Mouse (Mus musculus): ENCODE results near the gene Shox2. TPM values are rescaled to one million over a fixed set of nuclear protein-coding genes. Genes with fewer than 3 reads are reported as not detected.

Gene Shox2
- polyA plus RNA-seq (2015; fragmentation: Nextera tagmentation; extraction: Ambion mirVana): 90.2 and 104 TPM in 2 replicates

- H3K4me2 ChIP-seq (replicated peaks): peak within 1 kb of the TSS; percentile 63
- H3K27me3 ChIP-seq: peaks cover 54% of the 10 kb centered on the region
- H3K27ac ChIP-seq: peak within 1 kb of the TSS; percentile 91
- WGBS: 2% methylated on average over 14 of the region's 15 CpGs
- peak within 1 kb of the TSS; percentile 84 for H3K9ac ChIP-seq (replicated peaks)
- peak within 1 kb of the TSS; percentile 61 for H3K4me3 ChIP-seq (replicated peaks)
- peak; percentile 11; the same call in 1 of the 2 replicates for ATAC-seq
- H3K4me1 ChIP-seq (replicated peaks): peaks cover 35% of the 10 kb centered on the region
- no peaks in the 10 kb centered on the region for H3K9me3 ChIP-seq
- no peaks in the 10 kb centered on the region for H3K36me3 ChIP-seq
These were observed at the start of gene Shox2 for GRCm38 (mm10) chr3:66981706-66982105. TSS of gene Shox2 (minus strand) at chr3:66981771.

- Histone ChIP-seq H3K4me1 (replicated peaks) (no peaks in the 10 kb centered on the region), H3K9me3 (no peaks in the 10 kb centered on the region), H3K27ac (no peak overlapping the region), H3K9ac (replicated peaks) (no peak overlapping the region), H3K36me3 (peaks cover 24% of the 10 kb centered on the region), H3K4me2 (replicated peaks) (no peak overlapping the region), H3K4me3 (replicated peaks) (no peak overlapping the region), H3K27me3 (no peaks in the 10 kb centered on the region)
- ATAC-seq: no peak
- WGBS: 91% methylated on average over 1 of the region's 1 CpGs
These were observed 15.2 kb upstream of the Shox2 start for GRCm38 (mm10) chr3:66996820-66997219.

GRCm38 (mm10) chr3:66986287-66986560, 4.7 kb upstream of the Shox2 start:
- H3K9me3 ChIP-seq: no peaks in the 10 kb centered on the region
- no peak for ATAC-seq
- no peak overlapping the region for H3K27ac ChIP-seq
- peaks cover 18% of the 10 kb centered on the region for H3K27me3 ChIP-seq
- peak overlapping the region; percentile 78 for H3K9ac ChIP-seq (replicated peaks)
- H3K4me3 ChIP-seq (replicated peaks): peak overlapping the region; percentile 71
- H3K4me2 ChIP-seq (replicated peaks): peak overlapping the region; percentile 78
- no peaks in the 10 kb centered on the region for H3K36me3 ChIP-seq
- 9% methylated on average over 1 of the region's 1 CpGs for WGBS
- peaks cover 20% of the 10 kb centered on the region for H3K4me1 ChIP-seq (replicated peaks)

GRCm38 (mm10) chr3:66985539-66986286, 4.1 kb upstream of the Shox2 start:
- H3K9ac ChIP-seq (replicated peaks): peak overlapping the region; percentile 78
- peak overlapping the region; percentile 78 for H3K4me2 ChIP-seq (replicated peaks)
- H3K4me1 ChIP-seq (replicated peaks): peaks cover 25% of the 10 kb centered on the region
- peak overlapping the region; percentile 71 for H3K27ac ChIP-seq
- 0% methylated on average over 57 of the region's 60 CpGs for WGBS
- no peaks in the 10 kb centered on the region for H3K36me3 ChIP-seq
- peak overlapping the region; percentile 71 for H3K4me3 ChIP-seq (replicated peaks)
- H3K27me3 ChIP-seq: peaks cover 22% of the 10 kb centered on the region
- no peaks in the 10 kb centered on the region for H3K9me3 ChIP-seq
- peak; percentile 96 for ATAC-seq

- no peak for ATAC-seq
- H3K4me3 ChIP-seq (replicated peaks): no peak overlapping the region; the same call in 1 of the 2 replicates
- no peak overlapping the region for H3K4me2 ChIP-seq (replicated peaks)
- peaks cover 33% of the 10 kb centered on the region for H3K4me1 ChIP-seq (replicated peaks)
- H3K27me3 ChIP-seq: peaks cover 43% of the 10 kb centered on the region
- no peaks in the 10 kb centered on the region for H3K36me3 ChIP-seq
- H3K9me3 ChIP-seq: no peaks in the 10 kb centered on the region
- WGBS: 17% methylated on average over 3 of the region's 3 CpGs
- H3K9ac ChIP-seq (replicated peaks): no peak overlapping the region
- no peak overlapping the region for H3K27ac ChIP-seq
These were observed 1.9 kb upstream of the Shox2 start for GRCm38 (mm10) chr3:66983481-66983880.

GRCm38 (mm10) chr3:66982181-66982911, 775 bp upstream of the Shox2 start:
- Histone ChIP-seq H3K27me3 (peaks cover 49% of the 10 kb centered on the region), H3K4me3 (replicated peaks) (peak overlapping the region; percentile 61), H3K4me1 (replicated peaks) (peaks cover 36% of the 10 kb centered on the region), H3K4me2 (replicated peaks) (peak overlapping the region; percentile 63), H3K9ac (replicated peaks) (peak overlapping the region; percentile 59), H3K9me3 (no peaks in the 10 kb centered on the region), H3K27ac (peak overlapping the region; percentile 91), H3K36me3 (no peaks in the 10 kb centered on the region)
- peak; percentile 37 for ATAC-seq
- WGBS: under 1% methylated on average over 29 of the region's 29 CpGs

- peak within 1 kb of the TSS; percentile 91 for H3K27ac ChIP-seq
- H3K36me3 ChIP-seq: no peaks in the 10 kb centered on the region
- H3K9ac ChIP-seq (replicated peaks): peak within 1 kb of the TSS; percentile 84
- WGBS: under 1% methylated on average over 44 of the region's 62 CpGs
- peaks cover 30% of the 10 kb centered on the region; the same call in 1 of the 2 replicates for H3K4me1 ChIP-seq (replicated peaks)
- peak; percentile 16 for ATAC-seq
- peak within 1 kb of the TSS; percentile 61 for H3K4me3 ChIP-seq (replicated peaks)
- H3K27me3 ChIP-seq: peaks cover 57% of the 10 kb centered on the region
- H3K4me2 ChIP-seq (replicated peaks): peak within 1 kb of the TSS; percentile 63
- H3K9me3 ChIP-seq: no peaks in the 10 kb centered on the region
These were observed 390 bp downstream of the Shox2 start, which contains the start of gene Rsrc1 for GRCm38 (mm10) chr3:66981101-66981661. TSS of gene Rsrc1 (plus strand) at chr3:66981390.

GRCm38 (mm10) chr3:66980111-66980975, 1.2 kb downstream of the Shox2 start:
- H3K4me2 ChIP-seq (replicated peaks): peak overlapping the region; percentile 63
- H3K4me1 ChIP-seq (replicated peaks): peaks cover 28% of the 10 kb centered on the region; the same call in 1 of the 2 replicates
- H3K36me3 ChIP-seq: no peaks in the 10 kb centered on the region
- peak overlapping the region; percentile 91 for H3K27ac ChIP-seq
- H3K27me3 ChIP-seq: peaks cover 62% of the 10 kb centered on the region
- no peaks in the 10 kb centered on the region for H3K9me3 ChIP-seq
- peak overlapping the region; percentile 61 for H3K4me3 ChIP-seq (replicated peaks)
- no peak for ATAC-seq
- WGBS: 2% methylated on average over 29 of the region's 29 CpGs
- H3K9ac ChIP-seq (replicated peaks): peak overlapping the region; percentile 84

GRCm38 (mm10) chr3:66979491-66979890, 2.1 kb downstream of the Shox2 start:
- no peak for ATAC-seq
- peak overlapping the region; percentile 61 for H3K4me3 ChIP-seq (replicated peaks)
- H3K27me3 ChIP-seq: peaks cover 67% of the 10 kb centered on the region
- peak overlapping the region; percentile 84 for H3K9ac ChIP-seq (replicated peaks)
- 2% methylated on average over 9 of the region's 9 CpGs for WGBS
- H3K9me3 ChIP-seq: no peaks in the 10 kb centered on the region
- H3K36me3 ChIP-seq: no peaks in the 10 kb centered on the region
- peak overlapping the region; percentile 63 for H3K4me2 ChIP-seq (replicated peaks)
- peak overlapping the region; percentile 85 for H3K27ac ChIP-seq
- peaks cover 28% of the 10 kb centered on the region; the same call in 1 of the 2 replicates for H3K4me1 ChIP-seq (replicated peaks)

GRCm38 (mm10) chr3:66978457-66979381, 2.9 kb downstream of the Shox2 start:
- Histone ChIP-seq H3K4me1 (replicated peaks) (peaks cover 29% of the 10 kb centered on the region), H3K4me2 (replicated peaks) (peak overlapping the region; percentile 63), H3K36me3 (no peaks in the 10 kb centered on the region), H3K27ac (peak overlapping the region; percentile 85), H3K9ac (replicated peaks) (peak overlapping the region; percentile 84), H3K9me3 (no peaks in the 10 kb centered on the region), H3K4me3 (replicated peaks) (peak overlapping the region; percentile 61), H3K27me3 (peaks cover 67% of the 10 kb centered on the region)
- WGBS: under 1% methylated on average over 45 of the region's 45 CpGs
- no peak for ATAC-seq
